Mouse (Mus musculus) brain, embryonic 14.5 days (tissue): ENCODE measurements around the gene Pde11a.

Experiments used
- CTCF ChIP-seq: fragments of 200-500 bp; IDR thresholded peaks from 2 replicates; pipeline ENCODE4 v1.5.1; 2012; ENCODE audit warnings: inconsistent platforms, mild to moderate bottlenecking, moderate library complexity, borderline replicate concordance; ENCODE audit not compliant: insufficient read depth, insufficient read length; ENCODE audit errors: extremely low read depth
- POLR2A ChIP-seq: fragments of 200-500 bp; IDR thresholded peaks from 2 replicates; pipeline ENCODE4 v1.6.1; 2012; ENCODE audit warnings: mild to moderate bottlenecking, inconsistent platforms, borderline replicate concordance; ENCODE audit not compliant: poor library complexity, insufficient read depth, insufficient read length, severe bottlenecking; ENCODE audit errors: extremely low read depth

- no peak for TF ChIP-seq CTCF
- TF ChIP-seq POLR2A, result no peak
Observed at GRCm38 (mm10) chr2:76095861-76096260, 242.7 kb downstream of the Pde11a start.
